Mouse (Mus musculus): Measurements from ENCODE around the gene Zfp825. TPM values are rescaled to one million over a fixed set of nuclear protein-coding genes. Genes with fewer than 3 reads are reported as not detected.
A peak's percentile ranks its signal among the peaks of the same experiment; 100 is the strongest.
"Not testable (repeated sequence)": the region's sequence is repeated elsewhere in the genome, so short reads cannot be mapped to it uniquely, and the experiment has no call there.

Gene Zfp825
- polyA plus RNA-seq (2016; fragmentation: Nextera tagmentation; extraction: Ambion mirVana) = 20.2 and 21.2 TPM in 2 replicates

DNA sequence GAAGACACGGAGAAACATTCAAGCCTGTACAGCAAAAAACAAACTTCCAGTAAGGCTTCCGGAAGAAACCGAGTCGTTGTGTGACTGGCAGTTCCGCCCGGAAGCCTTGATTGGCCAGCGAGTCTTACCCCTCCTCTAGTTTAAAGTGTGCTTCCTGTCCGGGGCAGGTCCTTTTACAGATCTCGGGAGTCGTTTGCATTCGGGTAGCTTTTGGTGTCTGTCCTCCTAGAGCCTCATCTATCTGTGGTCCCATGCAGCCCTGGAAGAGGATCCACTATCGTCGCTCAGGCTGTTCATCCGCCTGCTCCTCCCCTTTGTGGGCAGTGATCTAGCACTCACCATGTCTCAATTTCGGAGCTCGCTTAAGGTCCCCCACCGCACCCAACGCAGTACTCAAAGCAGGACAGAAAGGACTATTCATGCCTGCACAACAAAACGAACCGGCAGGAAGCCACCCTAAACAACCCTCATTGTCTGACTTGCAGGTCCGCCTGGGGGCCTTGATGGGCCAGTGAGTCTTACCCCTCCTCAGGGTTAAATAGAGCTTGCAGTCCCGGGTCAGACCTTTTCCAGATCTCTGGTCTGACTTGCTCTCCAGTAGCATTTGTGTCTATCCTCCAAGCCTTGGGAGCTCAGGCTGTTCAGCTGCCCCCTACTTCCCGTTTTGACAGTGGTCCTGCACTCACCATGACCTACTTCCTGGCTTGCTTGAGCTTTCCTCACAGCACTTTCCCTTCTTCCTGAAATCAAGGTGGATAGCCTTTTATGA is at the start of gene Zfp825:
Zfp825 (minus strand) TSS at position 82 of the 769 bp plus-strand sequence.
- H3K9me3 ChIP-seq (replicated peaks) = no peaks in the 10 kb centered on the region
- peak within 1 kb of the TSS; percentile 72 for H3K4me3 ChIP-seq
- DNase-seq (ENCODE audit: low spot score) = peak; percentile 80
- H3K27ac ChIP-seq (replicated peaks) = peak within 1 kb of the TSS; percentile 91
- H3K27me3 ChIP-seq (ENCODE audit: low read depth, poor library complexity, severe bottlenecking) = no peaks in the 10 kb centered on the region
- peaks cover 3% of the 10 kb centered on the region; the same call in 1 of the 2 replicates for H3K36me3 ChIP-seq
- peaks cover 13% of the 10 kb centered on the region for H3K4me1 ChIP-seq
- under 1% methylated on average over 23 of the region's 23 CpGs for WGBS

DNA sequence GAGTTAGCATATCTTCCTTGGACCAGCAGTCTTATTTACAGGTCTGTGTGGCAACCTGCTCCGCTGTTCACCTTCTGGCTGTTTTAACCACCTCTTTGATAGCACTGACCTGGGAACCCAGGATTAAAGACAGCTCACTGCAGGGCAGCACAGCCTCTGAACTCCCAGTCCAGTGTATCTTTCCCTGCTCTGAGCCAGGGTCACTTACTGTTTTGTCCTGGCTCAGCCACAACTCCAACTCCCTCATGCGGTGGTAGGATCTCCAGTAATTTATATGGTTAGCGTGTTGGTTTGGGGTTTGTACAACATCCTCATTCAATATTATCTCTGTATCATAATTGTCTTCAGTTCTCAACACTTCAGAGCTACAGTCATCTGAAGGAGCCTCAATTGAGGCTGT is 41.6 kb upstream of the Zfp825 start:
- not testable (repeated sequence) for H3K27me3 ChIP-seq (ENCODE audit: low read depth, poor library complexity, severe bottlenecking); H3K27ac ChIP-seq (replicated peaks); H3K4me3 ChIP-seq; DNase-seq (ENCODE audit: low spot score); H3K36me3 ChIP-seq; H3K4me1 ChIP-seq; H3K9me3 ChIP-seq (replicated peaks)
- WGBS = 94% methylated on average over 3 of the region's 3 CpGs

DNA sequence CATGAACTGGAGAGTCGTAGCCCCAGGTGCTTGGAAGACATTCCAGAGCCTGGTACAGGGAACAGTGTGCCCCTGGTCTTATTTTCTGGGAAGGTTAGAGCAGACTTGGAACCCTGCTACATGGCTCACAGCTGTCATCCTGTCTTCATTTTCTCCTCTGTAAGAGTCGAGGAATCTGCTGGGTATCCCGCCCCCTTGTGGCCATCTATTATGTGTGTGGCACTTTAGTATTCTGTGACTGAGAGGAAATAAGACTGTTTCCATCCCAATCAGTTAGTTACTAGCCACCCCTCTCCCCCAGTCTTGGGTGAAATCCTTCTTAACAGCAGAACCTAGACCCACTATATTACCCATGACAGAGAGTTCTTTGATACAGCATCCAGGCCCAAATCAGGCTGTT is 41.1 kb upstream of the Zfp825 start:
- not testable (repeated sequence) for H3K27ac ChIP-seq (replicated peaks); H3K4me1 ChIP-seq; H3K4me3 ChIP-seq; H3K36me3 ChIP-seq; H3K9me3 ChIP-seq (replicated peaks); H3K27me3 ChIP-seq (ENCODE audit: low read depth, poor library complexity, severe bottlenecking)
- 15% methylated on average over 3 of the region's 3 CpGs for WGBS
- peak; percentile 56 for DNase-seq (ENCODE audit: low spot score)

GRCm38 (mm10) chr13:74534096-74534495 is 40.3 kb upstream of the Zfp825 start:
- Histone ChIP-seq H3K27me3 (ENCODE audit: low read depth, poor library complexity, severe bottlenecking) (no peaks in the 10 kb centered on the region), H3K27ac (replicated peaks) (no peak overlapping the region), H3K4me1 (no peaks in the 10 kb centered on the region), H3K4me3 (no peak overlapping the region), H3K36me3 (no peaks in the 10 kb centered on the region), H3K9me3 (replicated peaks) (peaks cover 4% of the 10 kb centered on the region; the same call in 1 of the 2 replicates)
- DNase-seq (ENCODE audit: low spot score) = no peak
- WGBS = 93% methylated on average over 15 of the region's 15 CpGs

DNA sequence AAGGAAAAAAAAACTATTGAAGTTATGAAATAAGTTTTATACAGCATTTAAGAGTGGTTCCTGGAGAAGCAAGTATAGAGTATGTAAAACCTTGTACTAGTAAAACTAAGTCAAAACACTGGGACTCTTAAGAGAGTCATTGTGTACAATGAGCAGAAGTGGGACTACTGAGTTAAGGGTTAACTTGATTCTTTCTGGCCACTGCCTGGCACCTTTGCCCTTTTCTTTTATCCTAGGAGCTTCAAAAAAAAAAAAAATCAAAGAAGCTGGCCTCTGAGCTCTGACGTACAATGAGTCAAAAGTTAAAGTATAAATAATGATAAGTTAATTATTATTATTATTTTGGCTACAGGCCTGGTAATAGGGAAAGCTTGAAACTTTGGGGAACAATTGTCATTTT is 37.5 kb upstream of the Zfp825 start:
- not testable (repeated sequence) for DNase-seq (ENCODE audit: low spot score); H3K27me3 ChIP-seq (ENCODE audit: low read depth, poor library complexity, severe bottlenecking); H3K4me3 ChIP-seq; H3K9me3 ChIP-seq (replicated peaks); H3K27ac ChIP-seq (replicated peaks); H3K4me1 ChIP-seq; H3K36me3 ChIP-seq
- WGBS = 41% methylated on average over 1 of the region's 1 CpGs

DNA sequence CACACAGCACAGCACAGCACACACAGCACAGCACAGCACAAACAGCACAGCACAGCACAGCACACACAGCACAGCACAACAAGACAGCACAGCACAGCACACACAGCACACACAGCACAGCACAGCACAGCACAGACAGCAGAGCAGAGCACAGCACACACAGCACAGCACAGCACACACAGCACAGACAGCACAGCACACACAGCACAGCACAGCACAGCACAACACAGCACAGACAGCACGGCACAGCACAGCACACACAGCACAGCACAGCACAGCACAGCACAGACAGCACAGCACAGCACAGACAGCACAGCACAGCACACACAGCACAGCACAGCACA is 35.6 kb upstream of the Zfp825 start:
- H3K4me1 ChIP-seq; H3K9me3 ChIP-seq (replicated peaks); H3K4me3 ChIP-seq; H3K27me3 ChIP-seq (ENCODE audit: low read depth, poor library complexity, severe bottlenecking); H3K27ac ChIP-seq (replicated peaks); H3K36me3 ChIP-seq; DNase-seq (ENCODE audit: low spot score): not testable (repeated sequence)
- 14% methylated on average over 1 of the region's 1 CpGs for WGBS

DNA sequence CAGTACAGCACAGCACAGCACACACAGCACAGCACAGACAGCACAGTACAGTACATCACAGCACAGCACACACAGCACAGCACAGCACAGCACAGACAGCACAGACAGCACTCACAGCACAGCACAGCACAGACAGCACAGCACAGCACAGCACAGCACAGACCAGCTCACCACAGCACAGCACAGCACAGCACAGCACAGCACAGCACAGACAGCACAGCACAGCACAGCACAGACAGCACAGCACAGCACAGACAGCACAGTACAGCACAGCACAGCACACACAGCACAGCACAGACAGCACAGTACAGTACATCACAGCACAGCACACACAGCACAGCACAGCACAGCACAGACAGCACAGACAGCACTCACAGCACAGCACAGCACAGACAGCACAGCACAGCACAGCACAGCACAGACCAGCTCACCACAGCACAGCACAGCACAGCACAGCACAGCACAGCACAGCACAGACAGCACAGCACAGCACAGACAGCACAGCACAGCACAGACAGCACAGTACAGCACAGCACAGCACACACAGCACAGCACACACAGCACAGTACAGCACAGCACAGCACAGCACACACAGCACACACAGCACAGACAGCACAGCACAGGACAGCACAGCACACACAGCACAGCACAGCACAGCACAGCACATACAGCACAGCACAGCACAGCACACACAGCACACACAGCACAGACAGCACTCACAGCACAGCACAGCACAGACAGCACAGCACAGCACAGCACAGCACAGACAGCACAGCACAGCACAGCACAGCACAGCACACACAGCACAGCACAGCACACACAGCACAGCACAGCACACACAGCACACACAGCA is 35.0 kb upstream of the Zfp825 start:
- H3K27me3 ChIP-seq (ENCODE audit: low read depth, poor library complexity, severe bottlenecking); H3K27ac ChIP-seq (replicated peaks); H3K4me1 ChIP-seq; DNase-seq (ENCODE audit: low spot score); H3K4me3 ChIP-seq; H3K9me3 ChIP-seq (replicated peaks); H3K36me3 ChIP-seq: not testable (repeated sequence)

GRCm38 (mm10) chr13:74522481-74523237 is 28.9 kb upstream of the Zfp825 start:
- Histone ChIP-seq H3K27ac (replicated peaks) (peak overlapping the region; percentile 88), H3K4me1 (peaks cover 14% of the 10 kb centered on the region), H3K27me3 (ENCODE audit: low read depth, poor library complexity, severe bottlenecking) (no peaks in the 10 kb centered on the region), H3K4me3 (peak overlapping the region; percentile 61), H3K36me3 (no peaks in the 10 kb centered on the region), H3K9me3 (replicated peaks) (no peaks in the 10 kb centered on the region)
- WGBS = 4% methylated on average over 15 of the region's 15 CpGs
- DNase-seq (ENCODE audit: low spot score) = peak; percentile 65

DNA sequence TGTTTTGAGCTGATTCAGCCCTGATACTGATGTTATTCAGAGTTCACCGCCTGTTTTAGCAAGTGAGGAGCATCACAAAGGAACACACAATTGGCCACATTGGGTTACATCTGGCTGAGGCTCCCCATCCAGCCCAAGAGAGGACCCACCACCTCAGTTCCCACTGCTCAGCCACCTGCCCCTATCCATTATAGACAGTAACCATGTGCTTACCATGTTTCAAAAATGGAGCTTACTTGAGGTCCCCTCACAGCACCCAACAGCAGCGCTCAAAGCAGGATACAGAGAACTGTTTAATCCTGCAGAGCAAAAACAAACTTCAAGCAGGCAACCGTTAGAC is 28.3 kb upstream of the Zfp825 start:
- DNase-seq (ENCODE audit: low spot score); H3K27me3 ChIP-seq (ENCODE audit: low read depth, poor library complexity, severe bottlenecking); H3K9me3 ChIP-seq (replicated peaks); H3K36me3 ChIP-seq: not testable (repeated sequence)
- Histone ChIP-seq H3K4me1 (peaks cover 14% of the 10 kb centered on the region), H3K27ac (replicated peaks) (peak overlapping the region; percentile 88), H3K4me3 (peak overlapping the region; percentile 61)
- WGBS = 0% methylated on average over 3 of the region's 3 CpGs

GRCm38 (mm10) chr13:74507981-74508380 is 14.2 kb upstream of the Zfp825 start:
- H3K36me3 ChIP-seq = peaks cover 11% of the 10 kb centered on the region
- H3K27ac ChIP-seq (replicated peaks); H3K4me3 ChIP-seq; DNase-seq (ENCODE audit: low spot score); H3K9me3 ChIP-seq (replicated peaks); H3K27me3 ChIP-seq (ENCODE audit: low read depth, poor library complexity, severe bottlenecking); H3K4me1 ChIP-seq: not testable (repeated sequence)
- WGBS = 82% methylated on average over 6 of the region's 6 CpGs

GRCm38 (mm10) chr13:74502851-74503250 is 9.1 kb upstream of the Zfp825 start:
- 74% methylated on average over 1 of the region's 1 CpGs for WGBS
- not testable (repeated sequence) for H3K4me3 ChIP-seq; H3K4me1 ChIP-seq; H3K9me3 ChIP-seq (replicated peaks); H3K27ac ChIP-seq (replicated peaks); H3K36me3 ChIP-seq; DNase-seq (ENCODE audit: low spot score); H3K27me3 ChIP-seq (ENCODE audit: low read depth, poor library complexity, severe bottlenecking)

DNA sequence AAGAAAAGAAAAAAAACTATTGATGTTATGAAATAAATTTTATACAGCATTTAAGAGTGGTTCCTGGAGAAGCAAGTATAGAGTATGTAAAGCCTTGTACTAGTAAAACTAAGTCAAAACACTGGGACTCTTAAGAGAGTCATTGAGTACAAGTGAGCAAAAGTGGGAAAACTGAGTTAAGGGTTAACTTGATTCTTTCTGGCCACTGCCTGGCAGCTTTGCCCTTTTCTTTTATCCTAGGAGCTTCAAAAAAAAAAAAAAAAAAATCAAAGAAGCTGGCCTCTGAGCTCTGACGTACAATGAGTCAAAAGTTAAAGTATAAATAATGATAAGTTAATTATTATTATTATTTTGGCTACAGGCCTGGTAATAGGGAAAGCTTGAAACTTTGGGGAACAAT is 5.9 kb upstream of the Zfp825 start:
- H3K9me3 ChIP-seq (replicated peaks); H3K36me3 ChIP-seq; H3K4me1 ChIP-seq; H3K4me3 ChIP-seq; H3K27me3 ChIP-seq (ENCODE audit: low read depth, poor library complexity, severe bottlenecking); DNase-seq (ENCODE audit: low spot score); H3K27ac ChIP-seq (replicated peaks): not testable (repeated sequence)
- 67% methylated on average over 1 of the region's 1 CpGs for WGBS

- not testable (repeated sequence) for H3K4me1 ChIP-seq; H3K27ac ChIP-seq (replicated peaks); DNase-seq (ENCODE audit: low spot score); H3K4me3 ChIP-seq; H3K27me3 ChIP-seq (ENCODE audit: low read depth, poor library complexity, severe bottlenecking); H3K9me3 ChIP-seq (replicated peaks)
- H3K36me3 ChIP-seq = peaks cover 33% of the 10 kb centered on the region
- 70% methylated on average over 3 of the region's 3 CpGs for WGBS
Observed at GRCm38 (mm10) chr13:74484326-74484725, 9.5 kb downstream of the Zfp825 start.

All from midbrain, embryonic 10.5 days (tissue).